Mouse (Mus musculus) kidney, adult 2 months (tissue): ENCODE data around the gene Akirin2.

Experiments used
- CTCF ChIP-seq: fragments of 200-500 bp; conservative IDR thresholded peaks from 2 replicates; pipeline ENCODE4 v1.5.1; 2011; ENCODE audit warnings: low read depth, mild to moderate bottlenecking, control low read depth, low read length, moderate library complexity, mixed read lengths; ENCODE audit not compliant: insufficient read depth, insufficient read length
- POLR2A ChIP-seq: fragments of 200-500 bp; IDR thresholded peaks from one replicate; pipeline ENCODE4 v1.6.1; 2011; ENCODE audit warnings: low read depth, low read length, control low read depth

DNA sequence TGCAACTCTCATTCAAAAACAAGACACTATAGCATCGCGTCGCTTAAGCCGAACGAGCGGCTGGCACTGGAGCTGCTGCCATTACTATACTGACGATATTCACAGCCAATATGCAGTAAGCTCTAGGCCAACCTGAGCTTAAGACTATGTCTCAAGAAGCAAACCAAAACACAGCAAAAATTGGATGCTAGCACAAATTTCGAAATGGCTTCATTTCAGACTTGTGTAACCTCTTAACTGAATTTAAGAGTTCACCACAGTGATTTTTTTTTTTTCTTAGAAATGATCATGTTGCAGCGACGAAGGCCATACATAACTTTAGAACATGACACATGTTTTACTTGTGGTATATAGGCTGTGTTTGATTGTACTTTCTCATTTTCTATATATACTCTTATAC, 55.9 kb downstream of the Akirin2 start:
- TF ChIP-seq CTCF, result no peak
- TF ChIP-seq POLR2A, result no peak
